Mouse (Mus musculus): ENCODE data around the gene Iqcd. TPM values are rescaled to one million over a fixed set of nuclear protein-coding genes. Genes with fewer than 3 reads are reported as not detected.

Gene Iqcd
- total RNA-seq (2021): 1 to 10 TPM in 1 of 2 experiments, under 1 TPM in 1; 0.70 to 1.3 TPM
- long read RNA-seq, experiment 1, partial matches to known transcripts: 18 of 20 reads
- long read RNA-seq, experiment 1, other reads (novel, unspliced or antisense): 2 of 20 reads
- long read RNA-seq, experiment 2: 0 reads

- peak; percentile 98 to 99 for DNase-seq (ENCODE audit: low spot score in 2 of 2)
These were observed at the start of gene Iqcd, which contains the start of gene Tpcn1 for GRCm38 (mm10) chr5:120588569-120589094. Iqcd (plus strand) TSS chr5:120589016. Tpcn1 (minus strand) TSS chr5:120588673.

GRCm38 (mm10) chr5:120548236-120548850 is 40.5 kb upstream of the Iqcd start:
- DNase-seq (ENCODE audit: low spot score in 2 of 2): no peak

- no peak for DNase-seq (ENCODE audit: low spot score in 2 of 2)
These were observed 38.7 kb upstream of the Iqcd start for GRCm38 (mm10) chr5:120550137-120550536.

GRCm38 (mm10) chr5:120550673-120551072 is 38.1 kb upstream of the Iqcd start:
- DNase-seq (ENCODE audit: low spot score in 2 of 2): no peak

DNA sequence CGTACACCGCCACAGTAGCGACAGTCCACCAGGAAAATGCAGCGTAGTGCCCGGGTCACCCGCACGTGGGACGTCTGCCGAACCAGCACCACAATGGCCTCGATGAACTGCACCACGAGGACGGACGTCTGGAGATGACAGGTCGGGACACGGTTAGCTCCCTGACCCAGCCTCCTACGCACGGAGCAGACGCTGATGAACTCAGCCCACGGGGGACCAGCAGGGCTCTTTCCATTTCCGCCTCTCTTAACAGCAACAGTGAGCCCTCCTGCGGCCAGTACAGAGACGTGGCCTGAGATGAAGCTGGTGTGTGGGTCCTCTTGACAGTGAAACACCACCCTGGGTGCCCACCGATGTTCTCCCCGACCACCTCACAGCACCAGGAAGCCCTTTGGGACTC is 32.9 kb upstream of the Iqcd start:
- no peak for DNase-seq (ENCODE audit: low spot score in 2 of 2)

DNA sequence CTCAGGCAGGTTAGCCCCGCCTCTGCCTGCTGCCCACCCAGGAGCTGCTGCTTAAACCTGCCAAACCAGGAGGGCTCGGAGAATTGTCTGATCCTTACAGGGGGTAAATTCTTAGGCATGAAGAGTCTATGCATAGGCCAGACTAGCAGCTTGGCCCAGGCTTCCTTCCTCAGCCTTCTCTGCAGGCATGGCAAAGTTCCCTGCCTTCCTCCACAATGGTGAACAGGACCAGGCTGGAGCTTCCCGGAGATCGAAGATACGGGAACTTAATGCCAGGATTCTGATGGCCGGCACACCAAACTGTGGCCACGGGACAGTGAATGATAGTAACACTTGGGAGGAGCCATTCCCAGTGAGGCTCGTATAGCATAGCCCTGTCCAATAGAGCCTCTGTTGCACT is 30.8 kb upstream of the Iqcd start:
- DNase-seq (ENCODE audit: low spot score in 2 of 2): no peak

GRCm38 (mm10) chr5:120558762-120559161 is 30.1 kb upstream of the Iqcd start:
- DNase-seq (ENCODE audit: low spot score in 2 of 2): no peak

DNA sequence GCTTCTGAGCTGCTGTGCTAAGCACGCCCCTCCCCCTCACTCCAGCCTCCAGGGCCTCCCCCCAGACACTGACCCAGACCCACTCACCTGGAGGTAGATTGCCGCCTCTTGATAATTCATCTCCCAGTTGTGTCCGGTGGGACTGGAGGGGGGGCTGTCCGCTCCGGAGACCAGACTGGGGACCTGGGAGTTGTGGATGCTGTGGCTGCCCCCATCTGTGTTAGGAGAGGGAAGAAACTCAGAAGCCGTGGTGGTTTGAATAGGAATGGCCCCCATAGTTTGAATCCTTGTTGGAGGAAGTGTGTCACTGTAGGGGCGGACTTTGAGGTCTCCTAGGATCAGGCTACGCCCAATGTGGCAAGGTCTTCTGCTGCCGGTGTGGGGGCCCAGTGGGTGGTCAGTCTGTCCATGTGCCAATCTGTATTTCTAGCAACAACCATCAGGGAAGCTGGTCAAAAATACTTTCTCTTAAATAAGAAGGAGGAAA is 28.6 kb upstream of the Iqcd start:
- peak in 1 of 2 experiments; percentile 50 for DNase-seq (ENCODE audit: low spot score in 2 of 2)

GRCm38 (mm10) chr5:120560616-120561311 is 28.1 kb upstream of the Iqcd start:
- peak in 1 of 2 experiments; percentile 49 for DNase-seq (ENCODE audit: low spot score in 2 of 2)

- DNase-seq (ENCODE audit: low spot score in 2 of 2): no peak
These were observed 25.6 kb upstream of the Iqcd start for GRCm38 (mm10) chr5:120562956-120563913.

- no peak for DNase-seq (ENCODE audit: low spot score in 2 of 2)
These were observed 24.9 kb upstream of the Iqcd start for GRCm38 (mm10) chr5:120563914-120564311.

GRCm38 (mm10) chr5:120565171-120565905 is 23.5 kb upstream of the Iqcd start:
- DNase-seq (ENCODE audit: low spot score in 2 of 2): no peak

GRCm38 (mm10) chr5:120566101-120566500 is 22.7 kb upstream of the Iqcd start:
- DNase-seq (ENCODE audit: low spot score in 2 of 2): no peak

DNA sequence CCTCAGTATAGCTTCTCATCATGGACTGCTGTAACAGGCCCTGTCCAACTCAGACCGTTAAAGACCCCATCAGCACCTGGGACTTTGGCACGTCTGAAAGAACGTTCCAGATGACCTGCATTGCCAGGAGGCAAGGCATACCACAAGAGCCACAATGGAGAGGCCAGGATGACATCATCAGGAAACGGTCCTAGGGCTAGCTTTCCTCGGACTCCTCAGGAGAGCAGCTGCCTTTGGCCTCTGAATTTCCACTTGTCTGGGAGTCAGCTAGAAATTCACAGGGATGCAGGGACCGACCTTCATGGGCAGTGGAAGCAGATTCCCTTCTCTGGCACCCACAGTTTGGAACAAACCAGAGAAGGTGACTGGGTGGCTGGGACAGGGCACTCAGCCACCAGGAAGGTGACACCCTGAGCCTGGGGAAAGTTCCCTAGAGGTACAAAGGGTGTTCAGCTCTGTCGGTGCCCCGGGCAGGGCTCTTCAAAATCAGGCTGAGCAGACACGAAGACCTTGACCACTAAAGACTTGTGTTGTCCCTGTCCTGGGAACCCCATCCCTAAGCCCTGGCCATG is 22.0 kb upstream of the Iqcd start:
- no peak for DNase-seq (ENCODE audit: low spot score in 2 of 2)

DNA sequence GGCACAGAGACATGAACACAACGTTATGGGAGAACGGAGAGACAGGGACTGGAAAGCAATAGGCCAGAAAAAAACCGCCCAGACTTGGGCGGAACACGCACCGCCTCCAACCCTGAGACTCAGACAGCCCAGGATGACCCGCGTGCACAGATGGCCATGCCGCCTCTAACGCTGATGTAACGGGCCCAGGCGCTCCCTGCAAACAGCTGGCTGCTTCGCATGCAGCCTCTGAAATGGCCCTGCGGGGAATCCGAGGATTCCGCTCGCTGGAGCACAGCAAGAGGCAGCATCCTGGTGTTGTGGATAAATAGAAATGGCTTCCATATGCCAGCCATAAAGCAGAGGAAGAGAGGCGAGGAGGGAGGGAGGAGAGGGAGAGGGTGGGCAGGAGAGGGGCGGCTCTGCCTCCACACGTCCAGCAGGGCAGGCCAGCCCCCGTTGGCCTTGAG is 21.5 kb upstream of the Iqcd start:
- DNase-seq (ENCODE audit: low spot score in 2 of 2): peak in 1 of 2 experiments; percentile 62

GRCm38 (mm10) chr5:120567761-120568211 is 21.0 kb upstream of the Iqcd start:
- no peak for DNase-seq (ENCODE audit: low spot score in 2 of 2)

- no peak for DNase-seq (ENCODE audit: low spot score in 2 of 2)
These were observed 20.5 kb upstream of the Iqcd start for GRCm38 (mm10) chr5:120568336-120568768.

DNA sequence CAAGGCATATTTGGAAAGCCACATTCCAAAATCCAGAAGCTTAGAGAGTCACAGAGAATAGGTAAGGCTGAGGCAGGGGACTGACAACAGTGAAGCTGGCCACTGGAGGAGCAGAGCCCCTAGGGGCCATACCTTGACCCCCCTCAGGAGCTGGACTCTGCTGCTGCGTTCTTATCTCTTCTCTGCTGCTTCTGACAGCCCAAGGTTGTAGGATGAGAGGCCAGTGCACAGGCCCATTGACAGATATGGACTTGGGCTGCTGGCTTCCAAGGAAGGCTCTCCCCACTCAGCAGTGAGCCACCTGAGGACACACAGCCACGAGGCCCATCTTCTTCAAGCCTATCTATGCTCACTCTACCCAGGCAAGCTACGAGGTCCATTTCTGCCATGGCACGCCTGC is 19.9 kb upstream of the Iqcd start:
- DNase-seq (ENCODE audit: low spot score in 2 of 2): no peak

DNA sequence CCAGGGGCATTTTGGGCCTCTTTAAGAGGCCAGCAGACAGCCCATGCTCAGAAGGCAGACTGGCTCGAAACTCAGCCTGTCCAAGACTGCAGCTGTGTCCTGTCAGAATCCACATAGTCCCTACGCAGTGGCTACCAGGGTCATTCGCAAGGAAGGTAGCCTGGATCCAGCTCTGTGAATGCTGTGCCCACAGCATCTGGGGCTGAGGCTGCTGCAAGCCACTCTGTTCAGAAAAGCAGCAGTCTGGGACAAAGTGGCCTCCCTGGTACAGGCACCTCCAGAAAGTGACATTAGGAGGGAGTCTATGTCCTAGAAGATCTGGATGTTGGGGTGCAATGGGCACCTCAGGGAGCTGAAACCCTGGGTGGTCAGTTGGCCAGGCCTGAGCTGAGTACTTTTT is 19.0 kb upstream of the Iqcd start:
- no peak for DNase-seq (ENCODE audit: low spot score in 2 of 2)
